Mouse (Mus musculus) hindbrain, embryonic 10.5 days (tissue): ENCODE results near the gene Arhgap8. TPM values are rescaled to one million over a fixed set of nuclear protein-coding genes. Genes with fewer than 3 reads are reported as not detected.
A peak's percentile ranks its signal among the peaks of the same experiment; 100 is the strongest.

Experiments
- DNase-seq: peaks from one replicate; pipeline ENCODE4 v3.0.0-alpha.2; 2017; ENCODE audit warnings: low spot score
- H3K27ac ChIP-seq: fragments of 300-500 bp; sonication (generic); 2 replicates; pipeline ENCODE4 v1.5.1; 2016; ENCODE audit warnings: mild to moderate bottlenecking, moderate library complexity
- H3K27me3 ChIP-seq: fragments of 300-500 bp; sonication (generic); 2 replicates; pipeline ENCODE4 v1.6.1; 2016; ENCODE audit warnings: mild to moderate bottlenecking; ENCODE audit not compliant: poor library complexity, insufficient read depth, severe bottlenecking
- H3K36me3 ChIP-seq: fragments of 300-500 bp; sonication (generic); 2 replicates; pipeline ENCODE4 v1.6.1; 2016; ENCODE audit warnings: mild to moderate bottlenecking, moderate library complexity
- H3K4me1 ChIP-seq: fragments of 300-500 bp; sonication (generic); replicated peaks from 2 replicates; pipeline ENCODE4 v1.6.1; 2016; ENCODE audit warnings: mild to moderate bottlenecking
- H3K4me3 ChIP-seq: fragments of 300-500 bp; sonication (generic); 2 replicates; pipeline ENCODE4 v1.5.1; 2016; ENCODE audit warnings: mild to moderate bottlenecking, moderate library complexity
- H3K9me3 ChIP-seq: fragments of 300-500 bp; sonication (generic); 2 replicates; pipeline ENCODE4 v1.6.1; 2016; ENCODE audit warnings: mild to moderate bottlenecking, moderate library complexity
- WGBS: fragments of 180-500 bp; shearing (Covaris S2); methylation state at CpG from one replicate; pipeline ENCODE4 v1.1.7; 2016; 5-methylcytosine and 5-hydroxymethylcytosine counted together
- polyA plus RNA-seq: library from polyadenylated mRNA; unstranded; fragments of >200 nt; fragmentation: Nextera tagmentation; extraction: Ambion mirVana; gene quantifications from 2 replicates; pipeline ENCODE4 v1.2.1, GENCODE M21; 2016

The Arhgap8 gene
- polyA plus RNA-seq, 1 experiment from 2014 or later = 3.5 TPM

DNA sequence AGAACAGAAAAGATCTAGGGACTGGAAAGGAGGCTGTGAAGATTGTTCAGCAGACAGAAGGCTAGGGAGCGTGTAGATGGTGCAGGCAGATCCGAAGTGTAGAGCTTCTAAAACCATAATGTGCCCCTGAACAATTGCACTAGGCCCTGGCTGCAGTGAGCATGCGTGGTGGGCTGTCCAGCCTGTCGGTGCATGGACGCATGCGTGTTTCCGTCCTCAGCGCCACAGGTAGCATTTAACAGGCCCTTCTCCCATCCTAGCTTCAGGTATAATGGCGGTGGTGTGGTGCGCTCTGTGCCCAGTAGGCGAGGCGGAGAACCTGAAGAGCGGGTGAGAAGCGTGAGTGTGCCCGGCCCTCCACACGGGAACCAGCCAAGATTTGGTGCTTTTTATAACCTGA is 65.0 kb downstream of the Arhgap8 start:
- H3K27me3 ChIP-seq = no peaks in the 10 kb centered on the region
- no peaks in the 10 kb centered on the region for H3K9me3 ChIP-seq
- no peak overlapping the region for H3K27ac ChIP-seq
- H3K4me3 ChIP-seq = no peak overlapping the region
- DNase-seq = no peak
- peaks cover 59% of the 10 kb centered on the region for H3K36me3 ChIP-seq
- WGBS = 96% methylated on average over 16 of the region's 16 CpGs
- H3K4me1 ChIP-seq = no peaks in the 10 kb centered on the region

- H3K27me3 ChIP-seq = no peaks in the 10 kb centered on the region
- H3K4me3 ChIP-seq = no peak overlapping the region
- H3K4me1 ChIP-seq = no peaks in the 10 kb centered on the region
- no peaks in the 10 kb centered on the region for H3K9me3 ChIP-seq
- DNase-seq = no peak
- H3K27ac ChIP-seq = no peak overlapping the region
- 74% methylated on average over 10 of the region's 10 CpGs for WGBS
- peaks cover 83% of the 10 kb centered on the region for H3K36me3 ChIP-seq
Observed at GRCm38 (mm10) chr15:84787161-84787560, 67.3 kb downstream of the Arhgap8 start.

DNA sequence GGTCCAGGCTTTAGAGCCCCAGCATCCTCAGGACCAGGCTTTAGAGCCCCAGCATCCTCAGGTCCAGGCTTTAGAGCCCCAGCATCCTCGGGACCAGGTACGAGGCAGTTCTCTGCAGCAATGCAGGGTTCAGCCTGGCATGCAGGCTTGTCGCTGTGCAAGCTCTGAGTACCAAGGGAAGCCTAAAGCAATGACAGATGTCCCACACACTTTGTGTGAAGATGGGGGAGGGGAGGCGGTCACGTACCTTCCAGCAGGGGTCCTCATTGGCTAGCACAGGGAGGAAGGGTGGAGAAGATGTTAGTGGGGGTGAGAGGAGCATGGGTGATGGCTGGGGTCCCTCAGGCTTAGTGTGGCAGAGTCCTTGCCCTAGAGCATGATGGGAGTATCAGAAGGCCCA is 73.8 kb downstream of the Arhgap8 start:
- Histone ChIP-seq H3K9me3 (peaks cover 8% of the 10 kb centered on the region; the same call in 1 of the 2 replicates), H3K4me3 (no peak overlapping the region), H3K4me1 (no peaks in the 10 kb centered on the region), H3K27ac (no peak overlapping the region), H3K36me3 (peaks cover 99% of the 10 kb centered on the region), H3K27me3 (no peaks in the 10 kb centered on the region)
- no peak for DNase-seq
- WGBS = 85% methylated on average over 5 of the region's 5 CpGs

- Histone ChIP-seq H3K4me3 (no peak overlapping the region), H3K4me1 (no peaks in the 10 kb centered on the region), H3K9me3 (peaks cover 12% of the 10 kb centered on the region), H3K27me3 (no peaks in the 10 kb centered on the region), H3K36me3 (peaks cover 100% of the 10 kb centered on the region), H3K27ac (no peak overlapping the region)
- WGBS = 89% methylated on average over 5 of the region's 5 CpGs
- no peak for DNase-seq
Observed at GRCm38 (mm10) chr15:84800132-84800531, 80.3 kb downstream of the Arhgap8 start.

DNA sequence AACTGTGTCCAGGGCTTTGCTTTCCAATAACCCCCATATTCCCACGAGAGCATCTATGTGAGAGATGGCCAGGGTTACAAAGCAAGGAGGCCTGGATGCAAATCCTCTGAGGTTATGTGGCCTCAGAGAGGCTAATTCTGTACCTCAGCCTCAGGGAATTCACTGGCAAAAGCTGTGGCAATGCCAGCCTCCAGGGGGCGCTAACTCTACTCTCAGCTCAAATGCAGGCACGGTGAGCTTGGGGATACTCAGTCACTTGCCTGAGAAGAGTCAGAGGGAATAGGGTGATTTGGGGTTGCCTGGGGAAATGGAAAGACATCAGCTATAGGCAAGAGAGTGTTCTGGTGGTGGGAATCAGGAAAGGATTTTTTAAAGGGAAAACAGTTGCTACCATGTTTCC is 83.8 kb downstream of the Arhgap8 start:
- Histone ChIP-seq H3K9me3 (peaks cover 4% of the 10 kb centered on the region), H3K27me3 (no peaks in the 10 kb centered on the region), H3K4me3 (no peak overlapping the region), H3K27ac (no peak overlapping the region), H3K36me3 (peaks cover 100% of the 10 kb centered on the region), H3K4me1 (no peaks in the 10 kb centered on the region)
- DNase-seq = peak; percentile 55
- 58% methylated on average over 3 of the region's 3 CpGs for WGBS

- Histone ChIP-seq H3K4me1 (peaks cover 34% of the 10 kb centered on the region), H3K4me3 (no peak overlapping the region), H3K27ac (no peak overlapping the region), H3K9me3 (peaks cover 4% of the 10 kb centered on the region), H3K27me3 (no peaks in the 10 kb centered on the region), H3K36me3 (peaks cover 77% of the 10 kb centered on the region)
- DNase-seq = no peak
- 88% methylated on average over 21 of the region's 21 CpGs for WGBS
Observed at GRCm38 (mm10) chr15:84809275-84809952, 89.6 kb downstream of the Arhgap8 start.

DNA sequence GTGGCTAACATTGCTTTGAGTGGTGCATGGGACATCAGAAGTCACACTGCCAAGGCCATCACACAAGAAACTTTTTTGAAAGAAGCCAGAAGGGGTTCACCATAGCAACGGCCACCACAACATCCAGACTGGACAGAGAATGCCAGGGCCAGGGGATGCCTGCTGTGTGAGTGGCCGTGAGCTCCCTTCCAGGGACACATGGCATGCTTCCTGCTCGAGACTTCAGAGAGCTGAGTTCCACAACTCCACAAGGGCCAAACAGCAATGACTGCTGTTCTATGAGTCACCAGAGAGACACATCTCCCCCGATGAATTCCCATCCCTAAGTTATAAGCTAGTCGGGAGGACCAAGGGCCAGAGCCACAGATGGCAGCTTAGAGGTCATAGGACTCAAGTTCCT is 91.3 kb downstream of the Arhgap8 start:
- 72% methylated on average over 5 of the region's 5 CpGs for WGBS
- Histone ChIP-seq H3K27me3 (no peaks in the 10 kb centered on the region), H3K4me1 (peaks cover 50% of the 10 kb centered on the region), H3K27ac (no peak overlapping the region), H3K9me3 (no peaks in the 10 kb centered on the region), H3K4me3 (no peak overlapping the region), H3K36me3 (peaks cover 74% of the 10 kb centered on the region)
- no peak for DNase-seq

DNA sequence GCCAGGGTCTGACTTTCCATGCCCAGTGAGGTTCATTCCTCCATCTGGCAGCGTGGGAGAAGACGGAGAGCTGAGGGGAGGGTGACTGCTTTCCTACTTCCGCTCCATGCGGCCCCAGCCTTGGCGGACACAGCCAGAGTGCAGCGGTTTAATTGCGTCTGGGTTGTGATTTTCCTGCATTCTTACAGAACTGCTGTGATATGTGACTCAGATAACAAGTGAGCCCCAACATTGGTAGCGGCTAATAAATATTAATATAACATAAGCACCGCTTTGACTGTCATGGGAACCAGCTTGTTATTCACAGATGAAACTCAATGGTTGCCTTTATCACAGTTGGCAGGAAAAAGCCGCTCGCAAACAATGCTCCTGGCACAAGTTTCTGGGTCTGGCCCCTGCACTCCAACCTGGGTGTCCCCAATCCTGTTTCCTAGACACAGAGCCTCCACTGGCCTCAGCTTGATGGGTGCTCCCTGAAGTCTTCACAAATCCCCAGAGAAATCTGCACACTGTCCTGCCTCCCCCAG is 93.0 kb downstream of the Arhgap8 start:
- no peak overlapping the region for H3K27ac ChIP-seq
- peaks cover 74% of the 10 kb centered on the region for H3K36me3 ChIP-seq
- H3K4me3 ChIP-seq = no peak overlapping the region
- no peaks in the 10 kb centered on the region for H3K9me3 ChIP-seq
- no peaks in the 10 kb centered on the region for H3K27me3 ChIP-seq
- peaks cover 54% of the 10 kb centered on the region for H3K4me1 ChIP-seq
- 87% methylated on average over 11 of the region's 11 CpGs for WGBS
- DNase-seq = no peak

GRCm38 (mm10) chr15:84815171-84815570 is 95.3 kb downstream of the Arhgap8 start:
- no peak for DNase-seq
- Histone ChIP-seq H3K4me1 (peaks cover 55% of the 10 kb centered on the region), H3K9me3 (no peaks in the 10 kb centered on the region), H3K27ac (no peak overlapping the region), H3K27me3 (no peaks in the 10 kb centered on the region), H3K36me3 (peaks cover 64% of the 10 kb centered on the region), H3K4me3 (no peak overlapping the region)
- 60% methylated on average over 4 of the region's 4 CpGs for WGBS

- Histone ChIP-seq H3K27ac (no peak overlapping the region), H3K4me1 (peaks cover 41% of the 10 kb centered on the region), H3K36me3 (peaks cover 51% of the 10 kb centered on the region), H3K9me3 (no peaks in the 10 kb centered on the region), H3K27me3 (no peaks in the 10 kb centered on the region), H3K4me3 (no peak overlapping the region)
- 88% methylated on average over 3 of the region's 3 CpGs for WGBS
- no peak for DNase-seq
Observed at GRCm38 (mm10) chr15:84817589-84817988, 97.7 kb downstream of the Arhgap8 start.

- 87% methylated on average over 11 of the region's 11 CpGs for WGBS
- H3K27me3 ChIP-seq = no peaks in the 10 kb centered on the region
Observed at GRCm38 (mm10) chr15:84818284-84818683, 98.4 kb downstream of the Arhgap8 start.

DNA sequence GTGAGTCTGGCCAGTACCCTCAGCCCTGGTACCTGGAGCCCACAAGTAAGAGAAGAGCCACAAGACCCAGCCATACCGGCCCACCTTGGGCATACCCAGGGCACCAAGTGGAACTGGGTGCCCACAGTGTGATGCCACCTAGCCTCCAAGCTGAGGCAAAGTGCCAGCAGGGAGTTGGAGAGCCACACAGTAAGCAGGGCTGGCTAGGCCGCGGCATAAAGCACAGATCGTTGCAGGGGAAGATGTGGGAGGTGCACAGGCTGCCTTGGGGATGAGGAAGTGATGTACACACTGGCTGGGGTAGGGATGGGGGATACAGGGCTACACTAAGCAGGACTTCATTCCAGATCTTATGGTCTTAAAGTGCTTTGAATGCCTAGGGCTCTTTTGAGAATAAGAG is 101.0 kb downstream of the Arhgap8 start:
- WGBS = 95% methylated on average over 4 of the region's 4 CpGs
- 0 out of 2 replicates have a peak, but pooled peaks cover 7% of the 10 kb centered on the region for H3K9me3 ChIP-seq
- H3K4me3 ChIP-seq = no peak overlapping the region
- DNase-seq = no peak
- H3K27ac ChIP-seq = no peak overlapping the region
- peaks cover 54% of the 10 kb centered on the region for H3K36me3 ChIP-seq
- peaks cover 16% of the 10 kb centered on the region for H3K4me1 ChIP-seq
- no peaks in the 10 kb centered on the region for H3K27me3 ChIP-seq

More at GRCm38 (mm10) chr15:84818284-84818683, 98.4 kb downstream of the Arhgap8 start:
- Histone ChIP-seq H3K9me3 (no peaks in the 10 kb centered on the region), H3K27ac (no peak overlapping the region), H3K36me3 (peaks cover 51% of the 10 kb centered on the region), H3K4me3 (no peak overlapping the region), H3K4me1 (peaks cover 34% of the 10 kb centered on the region)
- DNase-seq = no peak
